Mouse (Mus musculus): ENCODE measurements around the gene Ctcf. TPM values are rescaled to one million over a fixed set of nuclear protein-coding genes. Genes with fewer than 3 reads are reported as not detected.

The Ctcf gene
- 96.0 and 101 TPM in 2 replicates for polyA plus RNA-seq (2014; fragmentation: Nextera tagmentation; extraction: Ambion mirVana)

GRCm38 (mm10) chr8:105636018-105636962 is at the start of gene Ctcf:
Ctcf (plus strand) TSS chr8:105636568.
- ATAC-seq (ENCODE audit: insufficient number of reproducible peaks, insufficient read depth, low FRiP score, low read depth): peak; percentile 89
- no peaks in the 10 kb centered on the region for H3K9me3 ChIP-seq (ENCODE audit: control insufficient read depth, low read depth, low read length)
- H3K4me3 ChIP-seq (ENCODE audit: low read depth, low read length): peak within 1 kb of the TSS; percentile 95
- H3K4me2 ChIP-seq (replicated peaks; ENCODE audit: low read depth, low read length): peak within 1 kb of the TSS; percentile 77
- H3K27me3 ChIP-seq (ENCODE audit: control insufficient read depth, insufficient read depth, low read length): no peaks in the 10 kb centered on the region
- peaks cover 15% of the 10 kb centered on the region for H3K4me1 ChIP-seq (ENCODE audit: control insufficient read depth, insufficient read depth, low read length)
- H3K27ac ChIP-seq (ENCODE audit: low read length): peak within 1 kb of the TSS; percentile 100
- WGBS: under 1% methylated on average over 113 of the region's 126 CpGs
- H3K36me3 ChIP-seq (ENCODE audit: control insufficient read depth, insufficient read depth, low read length): peaks cover 4% of the 10 kb centered on the region; the same call in 1 of the 2 replicates
- peak within 1 kb of the TSS; percentile 100 for H3K9ac ChIP-seq (replicated peaks; ENCODE audit: low read depth, low read length)

- H3K4me1 ChIP-seq (ENCODE audit: control insufficient read depth, insufficient read depth, low read length): peaks cover 6% of the 10 kb centered on the region; the same call in 1 of the 2 replicates
- H3K9ac ChIP-seq (replicated peaks; ENCODE audit: low read depth, low read length): no peak overlapping the region
- H3K9me3 ChIP-seq (ENCODE audit: control insufficient read depth, low read depth, low read length): no peaks in the 10 kb centered on the region
- ATAC-seq (ENCODE audit: insufficient number of reproducible peaks, insufficient read depth, low FRiP score, low read depth): no peak
- no peak overlapping the region for H3K4me2 ChIP-seq (replicated peaks; ENCODE audit: low read depth, low read length)
- no peaks in the 10 kb centered on the region for H3K27me3 ChIP-seq (ENCODE audit: control insufficient read depth, insufficient read depth, low read length)
- H3K4me3 ChIP-seq (ENCODE audit: low read depth, low read length): no peak overlapping the region
- H3K27ac ChIP-seq (ENCODE audit: low read length): no peak overlapping the region
- H3K36me3 ChIP-seq (ENCODE audit: control insufficient read depth, insufficient read depth, low read length): no peaks in the 10 kb centered on the region
- 67% methylated on average over 2 of the region's 2 CpGs for WGBS
Observed at GRCm38 (mm10) chr8:105592431-105592830, 43.9 kb upstream of the Ctcf start.

- no peaks in the 10 kb centered on the region for H3K9me3 ChIP-seq (ENCODE audit: control insufficient read depth, low read depth, low read length)
- H3K4me1 ChIP-seq (ENCODE audit: control insufficient read depth, insufficient read depth, low read length): peaks cover 6% of the 10 kb centered on the region; the same call in 1 of the 2 replicates
- peak overlapping the region; percentile 37 for H3K4me2 ChIP-seq (replicated peaks; ENCODE audit: low read depth, low read length)
- H3K36me3 ChIP-seq (ENCODE audit: control insufficient read depth, insufficient read depth, low read length): no peaks in the 10 kb centered on the region
- ATAC-seq (ENCODE audit: insufficient number of reproducible peaks, insufficient read depth, low FRiP score, low read depth): peak; percentile 76
- H3K4me3 ChIP-seq (ENCODE audit: low read depth, low read length): peak overlapping the region; percentile 22
- peak overlapping the region; percentile 90 for H3K27ac ChIP-seq (ENCODE audit: low read length)
- H3K27me3 ChIP-seq (ENCODE audit: control insufficient read depth, insufficient read depth, low read length): no peaks in the 10 kb centered on the region
- WGBS: 7% methylated on average over 15 of the region's 15 CpGs
- peak overlapping the region; percentile 25; the same call in 1 of the 2 replicates for H3K9ac ChIP-seq (replicated peaks; ENCODE audit: low read depth, low read length)
Observed at GRCm38 (mm10) chr8:105593859-105594258, 42.5 kb upstream of the Ctcf start.

GRCm38 (mm10) chr8:105594451-105595242 is 41.7 kb upstream of the Ctcf start:
- Histone ChIP-seq H3K9me3 (ENCODE audit: control insufficient read depth, low read depth, low read length) (no peaks in the 10 kb centered on the region), H3K9ac (replicated peaks; ENCODE audit: low read depth, low read length) (peak overlapping the region; percentile 25; the same call in 1 of the 2 replicates), H3K4me1 (ENCODE audit: control insufficient read depth, insufficient read depth, low read length) (peaks cover 6% of the 10 kb centered on the region; the same call in 1 of the 2 replicates), H3K36me3 (ENCODE audit: control insufficient read depth, insufficient read depth, low read length) (no peaks in the 10 kb centered on the region), H3K4me3 (ENCODE audit: low read depth, low read length) (peak overlapping the region; percentile 22), H3K4me2 (replicated peaks; ENCODE audit: low read depth, low read length) (peak overlapping the region; percentile 37), H3K27me3 (ENCODE audit: control insufficient read depth, insufficient read depth, low read length) (no peaks in the 10 kb centered on the region), H3K27ac (ENCODE audit: low read length) (peak overlapping the region; percentile 90)
- 65% methylated on average over 18 of the region's 18 CpGs for WGBS
- no peak for ATAC-seq (ENCODE audit: insufficient number of reproducible peaks, insufficient read depth, low FRiP score, low read depth)

- H3K4me3 ChIP-seq (ENCODE audit: low read depth, low read length): no peak overlapping the region
Observed at GRCm38 (mm10) chr8:105596362-105597034, 39.9 kb upstream of the Ctcf start.

GRCm38 (mm10) chr8:105598777-105599176 is 37.6 kb upstream of the Ctcf start:
- no peaks in the 10 kb centered on the region for H3K36me3 ChIP-seq (ENCODE audit: control insufficient read depth, insufficient read depth, low read length)
- no peak overlapping the region for H3K4me2 ChIP-seq (replicated peaks; ENCODE audit: low read depth, low read length)
- H3K27me3 ChIP-seq (ENCODE audit: control insufficient read depth, insufficient read depth, low read length): no peaks in the 10 kb centered on the region
- H3K9me3 ChIP-seq (ENCODE audit: control insufficient read depth, low read depth, low read length): no peaks in the 10 kb centered on the region
- H3K4me1 ChIP-seq (ENCODE audit: control insufficient read depth, insufficient read depth, low read length): peaks cover 6% of the 10 kb centered on the region; the same call in 1 of the 2 replicates
- WGBS: 74% methylated on average over 6 of the region's 6 CpGs
- no peak overlapping the region for H3K27ac ChIP-seq (ENCODE audit: low read length)
- H3K4me3 ChIP-seq (ENCODE audit: low read depth, low read length): no peak overlapping the region
- H3K9ac ChIP-seq (replicated peaks; ENCODE audit: low read depth, low read length): no peak overlapping the region
- no peak for ATAC-seq (ENCODE audit: insufficient number of reproducible peaks, insufficient read depth, low FRiP score, low read depth)

More at GRCm38 (mm10) chr8:105596362-105597034, 39.9 kb upstream of the Ctcf start:
- peaks cover 6% of the 10 kb centered on the region; the same call in 1 of the 2 replicates for H3K4me1 ChIP-seq (ENCODE audit: control insufficient read depth, insufficient read depth, low read length)
- 7% methylated on average over 14 of the region's 14 CpGs for WGBS
- peak overlapping the region; percentile 19; the same call in 1 of the 2 replicates for H3K4me2 ChIP-seq (replicated peaks; ENCODE audit: low read depth, low read length)
- no peak overlapping the region for H3K9ac ChIP-seq (replicated peaks; ENCODE audit: low read depth, low read length)
- no peak overlapping the region for H3K27ac ChIP-seq (ENCODE audit: low read length)
- H3K9me3 ChIP-seq (ENCODE audit: control insufficient read depth, low read depth, low read length): no peaks in the 10 kb centered on the region
- H3K27me3 ChIP-seq (ENCODE audit: control insufficient read depth, insufficient read depth, low read length): no peaks in the 10 kb centered on the region
- H3K36me3 ChIP-seq (ENCODE audit: control insufficient read depth, insufficient read depth, low read length): no peaks in the 10 kb centered on the region
- peak; percentile 54 for ATAC-seq (ENCODE audit: insufficient number of reproducible peaks, insufficient read depth, low FRiP score, low read depth)

GRCm38 (mm10) chr8:105601301-105601700 is 35.1 kb upstream of the Ctcf start:
- Histone ChIP-seq H3K9me3 (ENCODE audit: control insufficient read depth, low read depth, low read length) (no peaks in the 10 kb centered on the region), H3K27ac (ENCODE audit: low read length) (no peak overlapping the region), H3K4me2 (replicated peaks; ENCODE audit: low read depth, low read length) (no peak overlapping the region), H3K4me1 (ENCODE audit: control insufficient read depth, insufficient read depth, low read length) (peaks cover 5% of the 10 kb centered on the region; the same call in 1 of the 2 replicates), H3K4me3 (ENCODE audit: low read depth, low read length) (no peak overlapping the region), H3K27me3 (ENCODE audit: control insufficient read depth, insufficient read depth, low read length) (no peaks in the 10 kb centered on the region), H3K36me3 (ENCODE audit: control insufficient read depth, insufficient read depth, low read length) (no peaks in the 10 kb centered on the region), H3K9ac (replicated peaks; ENCODE audit: low read depth, low read length) (no peak overlapping the region)
- WGBS: 72% methylated on average over 5 of the region's 5 CpGs
- ATAC-seq (ENCODE audit: insufficient number of reproducible peaks, insufficient read depth, low FRiP score, low read depth): no peak
